Mouse (Mus musculus): ENCODE data around the gene Kbtbd13. TPM values are rescaled to one million over a fixed set of nuclear protein-coding genes. Genes with fewer than 3 reads are reported as not detected.
"Not testable (repeated sequence)": the region's sequence is repeated elsewhere in the genome, so short reads cannot be mapped to it uniquely, and the experiment has no call there.

The Kbtbd13 gene
- polyA plus RNA-seq, 1 experiment from 2014 or later: 1.3 TPM

DNA sequence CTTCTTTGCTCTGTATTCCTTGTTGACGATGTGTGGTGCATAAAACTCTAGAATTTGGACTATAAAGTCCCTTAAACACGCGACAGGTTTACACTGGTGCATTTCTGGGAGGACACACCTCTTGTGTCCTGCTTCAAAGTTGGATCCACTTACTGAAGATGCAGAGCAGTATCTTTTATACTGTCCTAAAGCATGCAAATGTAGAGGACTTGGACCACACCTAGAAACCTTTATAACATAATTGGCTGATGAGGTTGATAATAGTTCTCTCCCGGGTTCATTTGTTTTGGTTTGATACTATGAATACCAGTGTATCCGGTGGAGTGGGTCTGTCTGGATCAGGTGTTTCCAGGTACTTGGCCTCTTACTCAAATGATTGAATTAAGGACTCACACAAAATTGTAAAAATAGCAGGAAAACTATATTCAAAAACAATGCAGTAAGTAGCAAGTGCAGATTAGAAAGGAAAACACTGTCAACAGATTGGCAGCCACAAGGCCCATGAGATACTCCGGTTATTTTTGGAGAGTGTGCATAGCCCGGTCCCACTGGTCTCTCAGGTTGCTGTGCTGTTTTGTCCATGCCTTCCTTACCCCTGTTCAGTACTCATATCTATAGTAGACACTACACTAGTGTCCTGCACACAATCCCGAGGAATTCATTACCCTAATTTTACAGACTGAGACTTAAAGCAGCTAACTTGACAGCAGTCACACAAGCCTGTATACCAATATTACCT, 44.2 kb downstream of the Kbtbd13 start:
- Histone ChIP-seq H3K9ac (ENCODE audit: low read depth, low read length) (peak overlapping the region; percentile 83), H3K27ac (ENCODE audit: low read depth, low read length) (peak overlapping the region; percentile 94), H3K4me3 (ENCODE audit: low read length) (peak overlapping the region; percentile 78), H3K4me1 (ENCODE audit: control insufficient read depth, insufficient read depth, low read length) (peaks cover 14% of the 10 kb centered on the region), H3K9me3 (ENCODE audit: control insufficient read depth, low read length) (peaks cover 4% of the 10 kb centered on the region; the same call in 1 of the 2 replicates), H3K36me3 (ENCODE audit: control insufficient read depth, insufficient read depth, low read length) (no peaks in the 10 kb centered on the region), H3K27me3 (ENCODE audit: control insufficient read depth, insufficient read depth, low read length) (no peaks in the 10 kb centered on the region), H3K4me2 (replicated peaks; ENCODE audit: low read depth, low read length) (peak overlapping the region; percentile 73)
- ATAC-seq (ENCODE audit: low FRiP score, low TSS enrichment): no peak
- 45% methylated on average over 8 of the region's 8 CpGs for WGBS

DNA sequence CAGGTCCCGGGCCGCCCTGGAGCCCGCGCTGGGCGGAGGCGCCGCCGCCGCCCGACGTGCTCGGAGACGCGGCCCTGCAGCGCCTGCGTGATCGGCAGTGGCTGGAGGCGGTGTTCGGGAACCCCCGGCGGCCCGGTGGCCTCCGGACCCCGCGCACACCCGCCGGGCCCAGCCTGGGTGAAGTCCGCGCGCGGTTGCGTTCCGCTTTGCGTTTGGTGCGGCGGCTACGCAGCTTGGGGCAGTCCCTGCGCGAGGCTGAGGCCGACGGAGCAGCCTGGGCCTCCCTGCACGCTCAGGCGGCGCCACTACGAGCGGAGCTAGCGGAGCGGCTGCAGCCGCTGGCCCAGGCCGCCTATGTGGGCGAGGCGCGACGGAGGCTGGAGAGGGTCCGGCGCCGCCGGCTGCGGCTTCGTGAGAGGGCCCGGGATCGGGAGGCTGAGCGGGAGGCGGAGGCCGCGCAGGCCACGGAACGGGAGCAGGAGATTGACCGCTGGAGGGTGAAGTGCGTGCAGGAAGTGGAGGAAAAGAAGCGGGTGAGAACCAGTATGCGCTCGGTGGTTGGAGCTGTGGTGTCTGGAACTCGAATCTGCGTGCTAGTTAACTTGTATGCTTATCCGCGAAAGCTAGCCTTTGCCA, 44.9 kb downstream of the Kbtbd13 start:
- no peaks in the 10 kb centered on the region for H3K27me3 ChIP-seq (ENCODE audit: control insufficient read depth, insufficient read depth, low read length)
- H3K36me3 ChIP-seq (ENCODE audit: control insufficient read depth, insufficient read depth, low read length): no peaks in the 10 kb centered on the region
- H3K27ac ChIP-seq (ENCODE audit: low read depth, low read length): peak overlapping the region; percentile 94
- H3K4me3 ChIP-seq (ENCODE audit: low read length): peak overlapping the region; percentile 78
- under 1% methylated on average over 72 of the region's 77 CpGs for WGBS
- peaks cover 14% of the 10 kb centered on the region for H3K4me1 ChIP-seq (ENCODE audit: control insufficient read depth, insufficient read depth, low read length)
- peaks cover 4% of the 10 kb centered on the region; the same call in 1 of the 2 replicates for H3K9me3 ChIP-seq (ENCODE audit: control insufficient read depth, low read length)
- peak; percentile 79 for ATAC-seq (ENCODE audit: low FRiP score, low TSS enrichment)
- peak overlapping the region; percentile 83 for H3K9ac ChIP-seq (ENCODE audit: low read depth, low read length)
- peak overlapping the region; percentile 73 for H3K4me2 ChIP-seq (replicated peaks; ENCODE audit: low read depth, low read length)

DNA sequence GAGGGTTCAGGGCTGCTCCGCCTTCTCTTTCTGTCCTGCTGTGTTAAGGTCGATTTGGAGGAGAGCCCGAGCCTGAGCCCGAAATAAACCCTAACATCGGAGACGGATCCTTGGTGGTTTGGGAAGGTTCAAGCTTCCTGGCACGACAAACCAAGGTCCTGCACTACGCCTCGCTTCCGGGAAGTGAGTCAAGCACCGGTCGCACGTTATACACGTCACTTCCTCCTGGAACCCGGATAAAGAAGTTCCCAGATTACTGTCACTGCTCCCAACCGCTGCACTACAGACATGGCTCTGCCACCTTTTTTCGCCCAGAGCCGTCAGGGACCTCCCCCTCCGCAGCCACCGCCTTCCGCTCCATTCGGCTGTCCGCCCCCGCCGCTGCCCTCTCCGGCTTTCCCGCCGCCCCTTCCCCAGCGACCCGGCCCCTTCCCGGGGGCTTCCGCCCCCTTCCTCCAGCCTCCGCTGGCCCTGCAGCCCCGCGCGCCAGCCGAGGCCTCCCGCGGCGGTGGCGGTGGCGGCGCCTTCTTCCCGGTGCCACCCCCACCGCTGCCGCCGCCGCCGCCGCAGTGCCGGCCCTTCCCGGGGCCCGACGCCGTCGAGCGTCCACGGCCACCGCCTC, 45.5 kb downstream of the Kbtbd13 start, which contains the start of gene Pdcd7:
TSS of gene Pdcd7 (plus strand) at position 251 of the 622 bp plus-strand sequence.
- H3K4me3 ChIP-seq (ENCODE audit: low read length): peak within 1 kb of the TSS; percentile 78
- H3K9ac ChIP-seq (ENCODE audit: low read depth, low read length): peak within 1 kb of the TSS; percentile 83
- H3K4me1 ChIP-seq (ENCODE audit: control insufficient read depth, insufficient read depth, low read length): peaks cover 13% of the 10 kb centered on the region
- peaks cover 4% of the 10 kb centered on the region; the same call in 1 of the 2 replicates for H3K9me3 ChIP-seq (ENCODE audit: control insufficient read depth, low read length)
- peak; percentile 93 for ATAC-seq (ENCODE audit: low FRiP score, low TSS enrichment)
- under 1% methylated on average over 38 of the region's 59 CpGs for WGBS
- H3K27ac ChIP-seq (ENCODE audit: low read depth, low read length): peak within 1 kb of the TSS; percentile 94
- H3K27me3 ChIP-seq (ENCODE audit: control insufficient read depth, insufficient read depth, low read length): no peaks in the 10 kb centered on the region
- peak within 1 kb of the TSS; percentile 73 for H3K4me2 ChIP-seq (replicated peaks; ENCODE audit: low read depth, low read length)
- H3K36me3 ChIP-seq (ENCODE audit: control insufficient read depth, insufficient read depth, low read length): no peaks in the 10 kb centered on the region

- peak overlapping the region; percentile 73 for H3K4me2 ChIP-seq (replicated peaks; ENCODE audit: low read depth, low read length)
- H3K4me1 ChIP-seq (ENCODE audit: control insufficient read depth, insufficient read depth, low read length): peaks cover 11% of the 10 kb centered on the region
- H3K4me3 ChIP-seq (ENCODE audit: low read length): peak overlapping the region; percentile 78
- H3K9ac ChIP-seq (ENCODE audit: low read depth, low read length): peak overlapping the region; percentile 83; the same call in 1 of the 2 replicates
- H3K36me3 ChIP-seq (ENCODE audit: control insufficient read depth, insufficient read depth, low read length); H3K27me3 ChIP-seq (ENCODE audit: control insufficient read depth, insufficient read depth, low read length); ATAC-seq (ENCODE audit: low FRiP score, low TSS enrichment); H3K9me3 ChIP-seq (ENCODE audit: control insufficient read depth, low read length): not testable (repeated sequence)
- WGBS: 76% methylated on average over 11 of the region's 11 CpGs
- peak overlapping the region; percentile 94 for H3K27ac ChIP-seq (ENCODE audit: low read depth, low read length)
Measured at GRCm38 (mm10) chr9:65345439-65345838, 46.0 kb downstream of the Kbtbd13 start.

DNA sequence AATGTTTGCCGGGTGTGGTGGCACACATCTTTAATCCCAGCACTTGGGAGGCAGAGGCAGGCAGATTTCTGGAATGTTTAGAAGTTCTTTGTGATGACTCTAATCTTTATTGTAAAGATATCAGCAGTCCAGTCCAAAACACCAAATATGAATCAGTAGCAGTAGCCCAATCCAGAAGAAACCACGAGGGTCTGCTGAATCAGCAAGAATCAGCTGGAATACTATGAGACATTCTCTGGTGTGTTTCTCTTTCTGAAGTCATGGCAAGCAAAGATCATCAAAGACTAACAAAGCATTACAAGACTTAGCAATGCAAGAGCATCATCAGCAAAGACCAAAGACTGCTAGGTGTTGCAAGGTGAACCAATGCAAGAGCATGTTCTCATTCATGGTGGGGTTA, 51.0 kb downstream of the Kbtbd13 start:
- Histone ChIP-seq H3K4me2 (replicated peaks; ENCODE audit: low read depth, low read length) (no peak overlapping the region), H3K27me3 (ENCODE audit: control insufficient read depth, insufficient read depth, low read length) (no peaks in the 10 kb centered on the region), H3K9me3 (ENCODE audit: control insufficient read depth, low read length) (peaks cover 8% of the 10 kb centered on the region; the same call in 1 of the 2 replicates), H3K36me3 (ENCODE audit: control insufficient read depth, insufficient read depth, low read length) (no peaks in the 10 kb centered on the region), H3K4me1 (ENCODE audit: control insufficient read depth, insufficient read depth, low read length) (no peaks in the 10 kb centered on the region), H3K4me3 (ENCODE audit: low read length) (no peak overlapping the region), H3K27ac (ENCODE audit: low read depth, low read length) (no peak overlapping the region), H3K9ac (ENCODE audit: low read depth, low read length) (no peak overlapping the region)
- no peak for ATAC-seq (ENCODE audit: low FRiP score, low TSS enrichment)
- WGBS: 82% methylated on average over 2 of the region's 2 CpGs

DNA sequence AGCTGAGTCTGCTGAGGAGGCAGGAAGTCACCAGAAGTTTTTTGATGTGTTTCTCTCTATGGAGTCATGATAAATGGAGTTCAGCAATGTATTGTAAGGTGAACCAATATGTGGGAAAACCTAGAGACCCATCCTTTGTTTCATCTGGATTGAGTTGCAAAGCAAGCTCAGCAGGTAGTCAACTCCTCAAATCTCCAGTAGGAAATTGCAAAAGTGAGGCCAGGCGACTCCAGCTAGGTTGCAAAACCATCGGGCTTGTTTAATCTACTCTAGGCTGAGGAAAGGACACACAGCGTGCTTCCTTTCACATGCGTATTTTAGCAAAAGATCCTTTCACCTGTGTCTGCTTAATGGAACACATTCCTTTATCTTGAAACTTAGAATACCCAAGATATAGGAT, 52.3 kb downstream of the Kbtbd13 start:
- Histone ChIP-seq H3K36me3 (ENCODE audit: control insufficient read depth, insufficient read depth, low read length) (no peaks in the 10 kb centered on the region), H3K27ac (ENCODE audit: low read depth, low read length) (no peak overlapping the region), H3K9me3 (ENCODE audit: control insufficient read depth, low read length) (peaks cover 3% of the 10 kb centered on the region; the same call in 1 of the 2 replicates), H3K4me3 (ENCODE audit: low read length) (no peak overlapping the region), H3K9ac (ENCODE audit: low read depth, low read length) (no peak overlapping the region), H3K4me1 (ENCODE audit: control insufficient read depth, insufficient read depth, low read length) (no peaks in the 10 kb centered on the region), H3K27me3 (ENCODE audit: control insufficient read depth, insufficient read depth, low read length) (no peaks in the 10 kb centered on the region), H3K4me2 (replicated peaks; ENCODE audit: low read depth, low read length) (no peak overlapping the region)
- no peak for ATAC-seq (ENCODE audit: low FRiP score, low TSS enrichment)
- WGBS: 87% methylated on average over 4 of the region's 4 CpGs

Other genes starting within 250 kb of the Kbtbd13 start
- 4.7 and 7.9 TPM in 2 replicates for gene Parp16, start 196.3 kb downstream of the Kbtbd13 start, polyA plus RNA-seq (2014; fragmentation: Nextera tagmentation; extraction: Ambion mirVana)
- 0.40 and 0.64 TPM in 2 replicates for gene Cilp, start 126.5 kb downstream of the Kbtbd13 start, polyA plus RNA-seq (2014; fragmentation: Nextera tagmentation; extraction: Ambion mirVana)
- gene Clpx, start 97.4 kb downstream of the Kbtbd13 start, polyA plus RNA-seq (2014; fragmentation: Nextera tagmentation; extraction: Ambion mirVana): 38.9 and 51.1 TPM in 2 replicates
- gene Pdcd7, start 45.5 kb downstream of the Kbtbd13 start, polyA plus RNA-seq (2014; fragmentation: Nextera tagmentation; extraction: Ambion mirVana): 15.0 and 15.2 TPM in 2 replicates
- gene Ubap1l, start 30.6 kb downstream of the Kbtbd13 start, polyA plus RNA-seq (2014; fragmentation: Nextera tagmentation; extraction: Ambion mirVana): 0.62 TPM in 1 of 2 replicates, not detected in the other
- 8.2 and 11.7 TPM in 2 replicates for gene Rasl12, start 6.9 kb upstream of the Kbtbd13 start, polyA plus RNA-seq (2014; fragmentation: Nextera tagmentation; extraction: Ambion mirVana)
- gene Slc51b, start 31.3 kb upstream of the Kbtbd13 start, polyA plus RNA-seq (2014; fragmentation: Nextera tagmentation; extraction: Ambion mirVana): 0.53 and 0.59 TPM in 2 replicates
- 18.1 and 22.0 TPM in 2 replicates for gene Mtfmt, start 44.1 kb upstream of the Kbtbd13 start, polyA plus RNA-seq (2014; fragmentation: Nextera tagmentation; extraction: Ambion mirVana)
- gene Spg21, start 69.3 kb upstream of the Kbtbd13 start, polyA plus RNA-seq (2014; fragmentation: Nextera tagmentation; extraction: Ambion mirVana): 114 and 116 TPM in 2 replicates
- gene Ankdd1a, start 128.5 kb upstream of the Kbtbd13 start, polyA plus RNA-seq (2014; fragmentation: Nextera tagmentation; extraction: Ambion mirVana): not detected in 2 replicates
- 10.8 and 14.1 TPM in 2 replicates for gene Plekho2, start 188.4 kb upstream of the Kbtbd13 start, polyA plus RNA-seq (2014; fragmentation: Nextera tagmentation; extraction: Ambion mirVana)
- gene Pif1, start 195.5 kb upstream of the Kbtbd13 start, polyA plus RNA-seq (2014; fragmentation: Nextera tagmentation; extraction: Ambion mirVana): 9.7 and 12.5 TPM in 2 replicates
- 22.4 and 29.1 TPM in 2 replicates for gene Rbpms2, start 238.0 kb upstream of the Kbtbd13 start, polyA plus RNA-seq (2014; fragmentation: Nextera tagmentation; extraction: Ambion mirVana)

Data from kidney, embryonic 14.5 days (tissue).